Mouse (Mus musculus) testis, adult 2 months (tissue): ENCODE results near the gene Ppp1r16b. TPM values are rescaled to one million over a fixed set of nuclear protein-coding genes. Genes with fewer than 3 reads are reported as not detected.

Source experiments
- H3K27ac ChIP-seq: fragments of 200-500 bp; 2 replicates; pipeline ENCODE4 v1.5.1; 2012; ENCODE audit warnings: low read depth, low read length; ENCODE audit not compliant: control insufficient read depth, insufficient read depth
- H3K27me3 ChIP-seq: fragments of 200-500 bp; 2 replicates; pipeline ENCODE4 v1.6.1; 2012; ENCODE audit warnings: mild to moderate bottlenecking, low read length, moderate library complexity; ENCODE audit not compliant: control insufficient read depth, insufficient read depth
- H3K36me3 ChIP-seq: fragments of 200-500 bp; 2 replicates; pipeline ENCODE4 v1.6.1; 2012; ENCODE audit warnings: mild to moderate bottlenecking, low read length; ENCODE audit not compliant: control insufficient read depth, insufficient read depth
- H3K4me1 ChIP-seq: fragments of 200-500 bp; 2 replicates; pipeline ENCODE4 v1.6.1; 2012; ENCODE audit warnings: low read length; ENCODE audit not compliant: control insufficient read depth, insufficient read depth
- H3K4me3 ChIP-seq: fragments of 200-500 bp; 2 replicates; pipeline ENCODE4 v1.5.1; 2012; ENCODE audit warnings: low read depth, mild to moderate bottlenecking, low read length, moderate library complexity, mixed read lengths; ENCODE audit not compliant: control insufficient read depth
- CTCF ChIP-seq: fragments of 200-500 bp; IDR thresholded peaks from 2 replicates; pipeline ENCODE4 v1.5.1; 2012; ENCODE audit warnings: low read depth, mild to moderate bottlenecking, inconsistent platforms, low read length, moderate library complexity; ENCODE audit not compliant: control insufficient read depth, insufficient read depth, insufficient replicate concordance
- POLR2A ChIP-seq: fragments of 200-500 bp; IDR thresholded peaks from 2 replicates; pipeline ENCODE4 v1.6.1; 2012; ENCODE audit warnings: low read depth, mild to moderate bottlenecking, inconsistent platforms, low read length, moderate library complexity; ENCODE audit not compliant: control insufficient read depth
- polyA plus RNA-seq: library from polyadenylated mRNA; depleted of rRNA; stranded (reverse); fragments of >200 nt; gene quantifications from 2 replicates; pipeline ENCODE4 v1.2.3, GENCODE M21; 2012

Ppp1r16b gene
- polyA plus RNA-seq, 1 experiment: 2.0 TPM

DNA sequence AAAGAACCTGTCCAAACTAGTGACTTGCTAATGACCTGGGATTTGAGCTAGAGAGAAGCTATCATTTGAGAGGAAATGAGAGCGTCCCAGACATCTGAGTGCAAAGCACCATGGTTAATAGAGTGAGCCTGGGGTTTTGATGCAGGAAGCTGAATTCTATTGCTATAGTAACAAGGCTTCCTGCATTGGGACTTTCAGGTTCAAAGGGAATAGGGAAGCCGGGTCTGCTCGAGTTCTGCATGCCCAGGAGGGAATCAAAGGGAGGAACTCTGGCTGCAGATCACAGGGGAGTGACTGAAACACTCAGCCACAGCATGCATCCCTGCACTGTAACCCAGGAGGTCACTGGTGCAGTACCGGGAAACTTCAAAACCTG lies 17.8 kb downstream of the Ppp1r16b start:
- TF ChIP-seq CTCF (no peak), POLR2A (no peak)
- no peaks in the 10 kb centered on the region; the same call in 1 of the 2 replicates for H3K4me1 ChIP-seq
- H3K36me3 ChIP-seq: no peaks in the 10 kb centered on the region
- H3K4me3 ChIP-seq: no peak overlapping the region
- no peak overlapping the region for H3K27ac ChIP-seq
- no peaks in the 10 kb centered on the region for H3K27me3 ChIP-seq

- H3K4me3 ChIP-seq: no peak overlapping the region
- no peaks in the 10 kb centered on the region for H3K27me3 ChIP-seq
- no peak overlapping the region for H3K27ac ChIP-seq
- no peaks in the 10 kb centered on the region; the same call in 1 of the 2 replicates for H3K4me1 ChIP-seq
- TF ChIP-seq CTCF (no peak), POLR2A (no peak)
- H3K36me3 ChIP-seq: no peaks in the 10 kb centered on the region
Observed at GRCm38 (mm10) chr2:158684247-158684843, 19.1 kb downstream of the Ppp1r16b start.

GRCm38 (mm10) chr2:158684910-158685309 lies 19.7 kb downstream of the Ppp1r16b start:
- TF ChIP-seq POLR2A: no peak
- no peak for TF ChIP-seq CTCF
- Histone ChIP-seq H3K36me3 (no peaks in the 10 kb centered on the region), H3K27ac (no peak overlapping the region), H3K4me3 (no peak overlapping the region), H3K27me3 (no peaks in the 10 kb centered on the region), H3K4me1 (no peaks in the 10 kb centered on the region; the same call in 1 of the 2 replicates)

- Histone ChIP-seq H3K36me3 (no peaks in the 10 kb centered on the region), H3K27ac (no peak overlapping the region), H3K4me3 (no peak overlapping the region), H3K4me1 (no peaks in the 10 kb centered on the region; the same call in 1 of the 2 replicates), H3K27me3 (no peaks in the 10 kb centered on the region)
- no peak for TF ChIP-seq CTCF
- no peak for TF ChIP-seq POLR2A
Observed at GRCm38 (mm10) chr2:158686394-158686793, 21.2 kb downstream of the Ppp1r16b start.

DNA sequence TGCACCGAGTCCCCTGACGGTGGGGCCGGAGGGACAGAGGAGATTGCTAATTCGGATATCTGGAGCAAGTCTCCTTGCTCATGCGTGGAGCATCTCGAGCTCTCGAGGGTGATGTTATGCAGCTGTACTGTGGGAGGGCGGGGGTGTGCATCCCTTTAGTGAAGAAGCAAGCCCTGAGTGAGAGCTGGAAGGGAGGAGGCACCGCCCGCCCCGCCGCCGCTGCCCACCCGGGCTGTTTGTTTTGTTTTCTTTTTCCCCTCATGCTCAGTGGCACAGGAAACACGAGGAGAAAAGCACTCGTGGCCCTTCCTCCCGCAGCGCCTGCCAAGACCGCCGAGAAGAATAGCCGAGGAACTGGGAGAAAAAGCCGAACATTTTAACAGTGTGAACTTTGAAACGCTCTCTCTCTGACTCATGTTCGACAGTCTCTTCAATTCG lies 22.6 kb downstream of the Ppp1r16b start:
- H3K4me3 ChIP-seq: no peak overlapping the region
- TF ChIP-seq CTCF (no peak), POLR2A (no peak)
- H3K27ac ChIP-seq: no peak overlapping the region
- no peaks in the 10 kb centered on the region; the same call in 1 of the 2 replicates for H3K4me1 ChIP-seq
- no peaks in the 10 kb centered on the region for H3K27me3 ChIP-seq
- no peaks in the 10 kb centered on the region for H3K36me3 ChIP-seq

DNA sequence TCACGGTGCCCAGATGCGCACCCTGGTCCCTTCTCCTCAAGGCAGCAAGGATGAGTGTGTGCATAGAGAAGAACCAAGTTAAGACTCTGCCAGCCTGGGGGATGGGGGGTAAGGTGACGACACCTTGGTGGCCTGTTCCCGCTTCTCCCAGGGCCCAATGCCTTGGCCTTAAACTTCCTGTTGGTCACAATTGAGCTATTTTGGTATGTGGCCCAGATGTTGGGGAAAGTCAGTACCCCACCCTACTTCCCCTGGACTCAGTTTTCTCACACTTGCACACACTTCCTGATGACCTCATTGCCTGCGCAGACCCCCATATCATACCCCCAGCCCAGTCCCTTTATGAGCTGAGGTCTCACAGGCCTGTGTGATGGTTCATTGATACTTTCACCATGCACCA lies 23.9 kb downstream of the Ppp1r16b start:
- Histone ChIP-seq H3K27ac (no peak overlapping the region), H3K4me3 (no peak overlapping the region), H3K36me3 (no peaks in the 10 kb centered on the region), H3K4me1 (no peaks in the 10 kb centered on the region), H3K27me3 (no peaks in the 10 kb centered on the region)
- TF ChIP-seq CTCF (no peak), POLR2A (no peak)

- Histone ChIP-seq H3K36me3 (no peaks in the 10 kb centered on the region), H3K4me3 (no peak overlapping the region), H3K27me3 (no peaks in the 10 kb centered on the region), H3K4me1 (no peaks in the 10 kb centered on the region), H3K27ac (no peak overlapping the region)
- no peak for TF ChIP-seq CTCF
- no peak for TF ChIP-seq POLR2A
Observed at GRCm38 (mm10) chr2:158689640-158690039, 24.4 kb downstream of the Ppp1r16b start.

DNA sequence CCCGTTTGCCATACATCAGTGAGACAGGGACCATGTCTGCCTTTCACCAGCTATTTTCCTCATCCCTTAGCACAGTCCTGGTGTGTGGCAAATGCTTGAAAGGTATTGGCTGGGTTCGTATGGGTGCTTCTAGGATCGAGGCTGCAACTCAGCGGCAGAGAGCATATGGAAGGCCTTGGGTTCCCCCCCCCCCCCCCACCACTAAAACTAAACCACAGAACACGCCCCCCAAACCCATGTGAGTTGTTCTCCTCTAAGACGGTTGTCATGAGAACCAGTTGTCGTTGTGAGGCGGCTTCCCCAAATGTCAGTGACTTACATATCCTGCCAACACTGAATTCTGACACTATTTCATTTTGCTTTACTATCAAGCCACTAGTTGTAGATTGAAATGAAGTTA lies 24.9 kb downstream of the Ppp1r16b start:
- Histone ChIP-seq H3K4me1 (no peaks in the 10 kb centered on the region), H3K4me3 (no peak overlapping the region), H3K27me3 (no peaks in the 10 kb centered on the region), H3K36me3 (no peaks in the 10 kb centered on the region), H3K27ac (no peak overlapping the region)
- no peak for TF ChIP-seq POLR2A
- no peak for TF ChIP-seq CTCF
